Mouse (Mus musculus) E14TG2a.4 (cell line): Measurements from ENCODE around the gene Afdn.

Experiments
- CTCF ChIP-seq: conservative IDR thresholded peaks from 2 replicates; pipeline ENCODE4 v1.5.1; 2014; ENCODE audit warnings: low read length
- NANOG ChIP-seq: IDR thresholded peaks from 2 replicates; pipeline ENCODE4 v1.6.1; 2014; ENCODE audit warnings: borderline replicate concordance, low read length, mixed read lengths
- POU5F1 ChIP-seq: IDR thresholded peaks from 2 replicates; pipeline ENCODE4 v1.6.1; 2014; ENCODE audit warnings: low read length, borderline replicate concordance

DNA sequence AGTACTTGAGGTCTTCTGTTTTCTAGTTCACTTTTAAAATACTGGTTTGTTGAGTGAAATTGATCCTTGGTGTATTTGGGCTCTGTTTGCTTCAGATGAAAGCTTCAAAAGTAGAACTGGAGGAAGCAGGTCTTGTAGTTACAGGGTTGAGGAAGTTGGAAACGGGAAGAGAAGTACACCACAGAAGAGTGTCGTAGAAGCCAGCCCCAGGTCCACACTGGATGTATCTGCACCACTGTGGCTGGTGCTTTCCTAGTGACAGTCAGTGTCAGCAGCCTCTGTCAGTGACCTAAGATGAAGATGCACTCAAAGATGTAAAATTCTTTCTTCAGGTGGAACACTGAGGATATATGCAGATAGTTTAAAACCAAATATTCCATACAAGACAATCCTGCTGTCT lies 57.5 kb downstream of the Afdn start:
- no peak for TF ChIP-seq CTCF
- no peak for TF ChIP-seq NANOG
- no peak for TF ChIP-seq POU5F1
